Mouse (Mus musculus) megakaryocyte, embryonic 14.5 days (primary cell): Measurements from ENCODE around the gene Prf1.

Experiments used
- FLI1 ChIP-seq: IDR thresholded peaks from 2 replicates; pipeline ENCODE4 v1.6.1; 2012; ENCODE audit warnings: low read length, inconsistent platforms, mixed read lengths
- GATA1 ChIP-seq: IDR thresholded peaks from 3 replicates; pipeline ENCODE4 v1.6.1; 2012; ENCODE audit warnings: mixed read lengths, low read length, inconsistent platforms, borderline replicate concordance

DNA sequence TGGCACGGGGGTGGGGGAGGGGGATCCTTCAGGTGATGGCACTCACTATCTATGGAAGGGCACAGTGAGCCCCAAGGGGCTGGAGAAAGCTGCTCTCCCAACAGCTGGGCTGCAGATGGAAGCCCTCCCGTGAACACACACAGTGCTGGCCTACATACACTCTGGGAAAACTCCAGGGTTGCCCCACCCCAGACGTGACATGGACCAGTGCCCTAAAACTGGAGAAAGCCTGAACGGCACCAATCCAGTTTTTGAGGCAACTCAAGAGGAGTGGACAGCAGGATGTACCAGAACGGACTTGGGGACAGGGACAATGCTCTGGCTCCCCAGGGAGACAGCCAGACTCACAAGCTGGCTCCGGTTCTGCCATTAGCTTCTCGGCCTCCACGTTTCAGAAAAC, 27.1 kb downstream of the Prf1 start:
- TF ChIP-seq GATA1 (no peak), FLI1 (no peak)
